Mouse (Mus musculus) kidney, postnatal 25 days (tissue): ENCODE results near the gene Col6a1.
A peak's percentile ranks its signal among the peaks of the same experiment; 100 is the strongest.
"Not testable (repeated sequence)": the region's sequence is repeated elsewhere in the genome, so short reads cannot be mapped to it uniquely, and the experiment has no call there.

ENCODE experiments used
- DNase-seq, 2 experiments: peaks; one replicate each; pipeline ENCODE4 v3.0.0; 2021; ENCODE audit warnings: mixed read lengths in 2 of 2

Col6a1 gene

DNA sequence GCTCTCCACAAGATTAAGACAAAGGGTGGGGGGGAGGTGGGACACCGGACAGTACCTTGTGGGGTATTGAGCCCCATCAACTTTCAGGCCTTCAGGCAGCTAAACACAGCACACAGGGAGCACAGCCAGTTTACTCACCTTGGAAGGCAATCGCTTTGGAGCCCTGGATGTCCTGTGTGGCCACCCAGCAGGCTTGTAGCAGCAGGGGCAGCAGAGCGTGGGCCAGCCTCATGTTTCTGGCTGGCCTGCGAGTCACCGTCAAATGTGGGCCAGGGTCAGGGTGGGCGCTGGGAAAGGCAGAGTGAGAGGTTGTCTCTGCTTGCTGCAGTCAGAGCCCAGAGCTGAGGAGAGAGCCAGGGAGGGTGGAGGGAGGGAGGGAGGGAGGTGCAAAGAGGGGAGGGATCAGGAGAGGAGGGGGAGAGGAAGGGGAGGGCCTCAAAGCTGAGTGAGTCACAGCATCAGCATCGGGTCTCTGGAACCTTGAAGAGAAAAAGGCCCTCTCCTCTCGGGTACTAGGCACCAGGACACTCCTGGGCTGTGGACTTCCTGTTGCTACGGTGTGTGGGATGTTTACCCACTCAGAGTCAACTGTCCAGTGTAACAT, at the start of gene Col6a1:
Gene Col6a1 (minus strand): TSS at position 487 of the 604 bp plus-strand sequence.
- DNase-seq: peak; percentile 25 to 30

DNA sequence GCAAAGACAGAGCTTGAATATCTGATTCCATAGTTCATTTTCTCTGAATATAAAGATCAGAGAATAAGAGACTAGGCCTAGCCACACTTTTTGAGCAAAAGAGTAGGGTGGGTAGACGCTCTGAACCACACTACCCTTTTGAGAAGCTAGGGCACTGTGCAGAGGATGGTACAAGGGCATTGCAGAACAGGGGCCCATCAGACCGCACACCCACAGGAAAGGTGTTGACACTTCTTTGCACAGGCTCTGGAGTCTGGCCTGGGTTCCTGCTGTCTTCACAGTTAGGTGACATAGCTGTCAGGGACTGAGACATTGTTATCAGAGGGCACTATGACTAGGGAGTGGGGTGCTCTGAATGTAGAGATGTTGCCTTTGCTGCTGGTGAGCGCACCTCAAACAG, 45.7 kb upstream of the Col6a1 start:
- no peak for DNase-seq

DNA sequence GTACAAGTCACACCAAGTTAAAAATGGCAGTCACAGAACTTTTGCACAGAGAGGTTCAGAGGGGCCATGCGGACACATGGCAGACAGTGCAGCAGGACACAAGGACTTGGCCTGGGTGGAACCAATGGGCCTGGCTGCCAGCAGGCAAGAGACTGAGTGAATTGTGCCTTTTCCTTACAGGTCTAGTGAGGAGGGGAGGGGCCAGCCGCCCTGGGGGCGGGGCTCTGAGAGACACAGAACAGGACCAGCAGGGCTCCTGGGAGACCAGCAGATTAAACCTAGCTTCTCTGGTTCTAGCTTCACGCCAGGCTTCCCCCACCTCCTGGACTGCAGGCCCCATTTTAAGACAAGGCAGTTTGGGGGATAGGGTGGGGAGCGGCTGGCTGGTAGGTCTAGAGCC, 45.1 kb upstream of the Col6a1 start:
- DNase-seq: no peak

DNA sequence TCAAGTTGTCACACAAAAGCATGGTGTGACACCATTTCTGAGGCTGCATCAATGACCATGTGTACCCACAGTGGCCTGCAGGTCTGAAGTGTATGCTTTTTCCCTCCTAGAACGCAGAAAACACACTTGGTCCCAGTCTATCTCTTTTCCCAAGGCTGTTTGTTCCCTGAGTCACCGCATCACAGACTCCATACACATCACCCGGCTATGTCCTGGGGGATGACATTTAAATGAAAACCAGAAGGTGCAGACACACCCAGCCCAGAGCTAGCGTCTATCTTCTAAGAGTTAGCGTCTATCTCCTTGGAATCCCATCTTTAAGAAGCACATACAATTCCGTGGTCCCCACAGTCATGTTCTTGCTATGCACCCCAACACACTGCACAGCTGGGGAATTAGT, 43.6 kb upstream of the Col6a1 start:
- no peak for DNase-seq

DNA sequence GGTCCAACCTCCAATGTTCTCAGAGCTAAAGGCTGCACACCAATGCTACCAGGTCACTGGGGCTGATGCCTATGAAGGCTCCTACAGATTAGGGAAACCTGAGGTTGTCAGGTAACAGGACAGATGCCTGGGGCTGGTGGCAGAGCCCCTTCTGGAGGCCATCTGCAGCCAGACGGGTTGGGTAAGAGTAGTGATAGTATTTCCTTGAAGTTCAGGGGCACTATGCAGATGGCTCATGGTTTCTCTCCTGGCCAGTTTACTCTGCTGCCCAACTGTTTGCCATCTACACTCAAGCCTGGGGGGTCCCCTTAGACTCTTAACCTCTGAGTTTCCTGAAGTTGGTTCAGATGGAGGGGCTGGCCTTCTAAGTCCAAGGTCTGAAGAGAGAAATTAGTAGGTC, 40.2 kb upstream of the Col6a1 start:
- no peak for DNase-seq

DNA sequence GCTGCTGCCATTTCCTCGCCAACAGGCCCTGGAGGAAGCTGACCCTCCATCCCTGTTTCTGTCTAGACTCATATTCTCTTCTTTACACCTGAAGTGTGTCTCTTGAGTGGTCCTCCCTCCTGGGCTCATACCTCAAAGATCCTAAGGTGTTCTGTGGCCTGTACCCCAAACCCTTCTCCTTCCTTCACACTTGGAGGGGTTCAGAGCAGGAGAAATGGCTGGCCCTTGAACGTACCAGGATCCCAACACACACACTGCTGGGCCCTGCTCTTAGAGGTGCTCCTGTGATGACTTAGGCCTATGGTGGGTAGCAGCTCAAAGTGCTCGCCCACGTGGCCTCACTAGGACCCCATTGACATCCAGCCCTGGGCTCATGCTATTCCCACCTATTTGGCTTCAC, 39.0 kb upstream of the Col6a1 start:
- no peak for DNase-seq

DNA sequence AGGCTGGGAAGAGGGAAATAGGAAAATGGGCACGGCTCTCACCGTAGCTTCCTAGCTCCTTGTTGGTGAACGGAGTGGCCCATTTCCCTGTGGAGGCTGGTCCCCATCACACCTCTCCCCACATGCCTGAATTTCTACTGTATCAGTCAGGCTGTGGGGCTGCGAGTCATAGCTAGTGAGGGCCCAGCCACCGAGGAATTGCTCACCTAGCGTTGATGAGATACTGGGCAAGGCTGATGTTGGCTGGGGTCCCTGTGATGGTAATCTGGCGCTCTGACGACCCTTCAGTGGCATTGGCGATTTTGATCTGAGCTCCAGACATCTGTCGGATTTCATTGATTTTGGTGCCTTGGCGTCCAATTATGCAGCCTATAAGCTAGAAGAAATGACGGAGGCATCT, 37.0 kb upstream of the Col6a1 start:
- no peak for DNase-seq

DNA sequence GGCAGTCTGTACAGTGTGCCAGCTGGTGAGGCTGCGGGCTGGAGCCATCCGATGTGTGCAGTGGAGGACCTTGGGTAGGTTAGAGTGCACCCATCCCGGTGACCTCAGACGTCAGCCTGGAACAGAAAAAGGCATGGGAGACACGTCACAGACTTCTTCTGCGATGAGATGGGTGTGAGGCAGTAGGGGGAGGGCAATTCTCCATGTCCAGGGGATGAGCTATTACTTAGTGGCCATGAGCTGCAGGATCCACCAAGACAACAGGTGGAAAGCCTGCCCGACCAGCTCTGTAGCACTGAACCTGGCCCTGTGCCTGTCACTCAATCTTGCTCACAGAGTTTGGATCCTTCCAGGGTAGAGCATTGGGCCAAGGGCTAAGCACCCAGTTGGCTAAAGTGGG, 36.4 kb upstream of the Col6a1 start:
- no peak for DNase-seq

DNA sequence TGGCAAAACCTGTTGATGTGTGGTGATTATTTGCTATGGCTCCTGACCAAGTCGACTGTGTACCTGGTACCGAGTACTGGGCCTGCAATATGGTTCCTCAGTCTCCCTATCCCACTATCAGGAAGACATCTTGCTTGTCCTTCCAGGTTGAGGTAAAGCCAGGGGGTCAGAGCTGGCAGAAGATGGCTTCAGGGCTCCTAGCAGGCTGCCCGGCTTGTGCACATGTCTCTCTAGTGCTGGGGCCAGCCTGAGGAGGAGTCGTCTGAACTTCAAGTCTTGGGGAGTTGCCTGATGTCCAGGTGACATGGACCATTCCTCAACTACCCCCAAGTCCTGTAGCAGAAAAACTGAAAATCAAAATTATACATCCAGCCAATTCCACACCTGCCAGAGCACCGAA, 33.9 kb upstream of the Col6a1 start:
- DNase-seq: no peak

DNA sequence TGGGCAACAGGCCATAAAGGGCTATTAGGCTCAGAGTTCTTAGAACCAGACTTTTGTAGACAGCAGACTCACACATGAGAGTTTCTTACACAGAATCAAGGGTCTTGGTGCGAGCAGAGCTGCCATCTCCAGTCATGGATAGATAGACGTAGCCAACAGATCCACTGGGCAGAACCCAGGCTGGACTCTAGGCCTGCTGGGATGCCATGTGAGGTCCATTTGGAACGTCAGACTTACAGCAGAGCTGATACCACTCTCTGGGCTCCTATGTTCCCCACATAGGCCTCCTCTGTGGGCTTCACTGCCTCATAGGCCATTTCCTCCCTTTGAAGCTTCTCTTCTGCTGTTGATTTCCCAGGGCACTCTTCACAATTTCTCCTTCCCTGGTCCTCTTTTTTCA, 27.7 kb upstream of the Col6a1 start:
- DNase-seq: no peak

DNA sequence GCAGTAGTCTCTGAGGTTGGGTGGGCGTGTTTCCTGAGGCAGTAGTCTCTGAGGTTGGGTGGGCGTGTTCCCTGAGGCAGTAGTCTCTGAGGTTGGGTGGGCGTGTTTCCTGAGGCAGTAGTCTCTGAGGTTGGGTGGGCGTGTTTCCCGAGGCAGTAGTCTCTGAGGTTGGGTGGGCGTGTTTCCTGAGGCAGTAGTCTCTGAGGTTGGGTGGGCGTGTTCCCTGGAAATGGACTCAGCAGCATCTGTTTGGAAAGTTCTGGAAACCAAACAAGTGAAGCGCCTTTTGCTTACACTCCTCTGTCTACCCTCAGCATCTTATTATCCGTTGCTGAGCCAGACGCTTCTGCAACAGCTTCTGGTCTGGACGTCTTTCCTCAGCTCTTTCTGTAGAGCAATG, 18.3 kb upstream of the Col6a1 start:
- DNase-seq: not testable (repeated sequence)

DNA sequence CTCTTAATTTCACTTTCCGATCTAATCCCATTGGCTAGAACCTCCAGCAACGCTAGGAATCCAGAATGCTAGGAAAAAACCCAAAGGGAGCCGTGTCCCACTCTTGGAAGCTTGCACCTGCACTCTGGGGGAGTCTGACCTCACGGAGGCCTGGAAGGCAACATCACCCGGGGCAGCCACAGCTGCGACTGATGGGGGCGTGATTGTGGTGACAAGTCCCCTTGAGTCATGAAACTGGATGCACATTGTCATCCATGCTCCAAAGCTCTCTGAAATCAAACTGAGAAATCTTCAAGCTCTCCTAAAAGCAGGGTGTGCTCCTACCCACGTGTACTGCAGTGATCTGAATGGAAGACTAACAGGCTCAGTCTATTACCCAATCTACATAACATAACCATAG, 10.8 kb upstream of the Col6a1 start:
- peak in 1 of 2 experiments; percentile 25 for DNase-seq

DNA sequence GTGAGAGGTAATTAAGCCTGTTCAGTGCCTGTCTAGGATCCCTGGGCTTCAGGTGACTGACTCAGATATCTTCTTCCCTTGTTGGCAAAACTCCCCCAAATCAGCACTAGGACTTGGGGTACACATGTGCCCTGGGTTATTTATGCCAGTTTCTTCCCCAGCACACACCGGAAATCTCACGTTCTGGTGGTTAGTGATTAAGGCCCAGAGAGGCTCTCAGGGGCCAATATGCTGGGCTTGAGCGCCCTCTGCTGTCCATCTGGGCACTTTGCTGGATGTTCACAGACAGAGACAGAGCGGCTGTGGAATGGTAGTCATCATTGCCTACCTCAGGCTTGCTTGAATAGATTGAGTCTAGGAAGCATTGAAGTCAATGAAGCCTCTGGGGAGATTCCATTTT, 9.0 kb upstream of the Col6a1 start:
- peak; percentile 67 to 85 for DNase-seq

DNA sequence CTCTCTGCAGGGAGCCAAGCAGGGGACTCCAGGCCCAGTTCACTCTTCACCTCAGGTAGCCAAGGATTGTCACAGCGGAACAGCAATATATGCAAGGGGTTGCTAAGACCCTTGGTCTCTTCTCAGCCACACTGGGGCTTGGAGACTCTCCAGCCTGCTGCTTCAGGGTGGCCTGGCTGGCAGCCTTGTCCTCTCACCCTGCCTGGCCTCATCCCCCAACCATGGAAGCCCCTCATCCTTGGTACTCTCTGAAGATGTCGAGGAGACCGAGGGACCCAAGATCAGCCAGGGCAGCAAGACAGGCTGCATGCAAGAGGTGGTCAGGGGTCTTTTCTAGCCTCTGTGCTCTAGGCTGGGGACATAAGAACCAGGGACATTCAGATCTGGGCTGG, 7.7 kb upstream of the Col6a1 start:
- no peak for DNase-seq

DNA sequence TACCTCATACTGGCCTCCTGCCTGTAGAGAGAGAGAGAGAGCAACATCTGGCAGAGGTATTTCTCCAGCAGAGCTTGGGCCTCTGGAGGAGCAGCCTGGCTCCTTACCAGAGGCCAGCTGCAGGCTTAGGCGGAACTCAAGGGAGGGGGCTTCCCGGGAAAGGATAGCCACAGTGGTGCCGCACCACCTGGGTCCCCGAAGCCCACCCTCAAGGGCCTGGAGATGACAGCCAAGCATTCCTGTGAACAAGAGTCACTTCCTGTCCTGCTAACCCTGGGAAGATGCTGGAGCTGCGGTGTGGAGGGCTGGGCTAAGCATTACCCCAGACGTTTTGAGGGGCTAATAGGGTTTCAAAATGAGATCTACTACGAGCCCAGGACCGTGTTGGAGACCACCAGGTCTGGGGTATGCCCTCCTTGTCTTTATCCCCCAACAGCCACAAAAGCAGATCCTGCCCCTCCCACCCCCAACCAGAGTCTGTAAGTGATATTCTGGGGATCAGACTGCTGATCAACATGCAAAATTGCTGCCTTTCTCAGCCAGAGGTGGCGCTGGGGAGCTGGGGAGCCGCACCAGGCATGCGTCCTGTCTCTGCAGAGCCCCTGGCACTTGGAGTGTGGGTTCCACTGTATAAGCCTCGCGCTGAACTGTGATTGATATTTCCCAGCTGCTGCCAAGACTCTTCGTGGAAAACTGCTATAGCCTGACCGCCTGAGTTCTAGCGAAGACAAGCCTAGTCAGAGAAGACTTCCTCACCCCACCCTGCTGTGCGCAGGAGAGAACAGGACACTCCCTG, 7.1 kb upstream of the Col6a1 start:
- DNase-seq: peak; percentile 66 to 69

DNA sequence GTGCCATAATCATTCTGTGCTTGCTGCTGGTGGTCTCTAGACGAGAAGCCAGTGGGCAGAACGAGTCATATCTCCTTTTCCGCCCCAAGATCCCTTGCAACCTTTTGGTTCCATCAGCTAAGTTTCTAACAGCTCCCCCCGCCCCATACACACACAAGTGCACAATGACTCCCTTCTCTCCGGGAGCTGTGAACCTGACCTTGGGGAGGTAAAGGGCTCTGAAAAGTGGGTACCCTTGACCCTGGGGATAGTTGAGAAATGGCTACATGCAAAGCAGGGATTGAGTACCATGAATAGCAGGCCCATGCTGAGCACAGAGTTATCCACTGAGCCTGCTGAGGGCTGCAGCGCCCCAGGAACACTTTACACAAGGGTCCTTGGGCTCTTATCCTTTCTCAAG, 6.4 kb upstream of the Col6a1 start:
- DNase-seq: no peak

DNA sequence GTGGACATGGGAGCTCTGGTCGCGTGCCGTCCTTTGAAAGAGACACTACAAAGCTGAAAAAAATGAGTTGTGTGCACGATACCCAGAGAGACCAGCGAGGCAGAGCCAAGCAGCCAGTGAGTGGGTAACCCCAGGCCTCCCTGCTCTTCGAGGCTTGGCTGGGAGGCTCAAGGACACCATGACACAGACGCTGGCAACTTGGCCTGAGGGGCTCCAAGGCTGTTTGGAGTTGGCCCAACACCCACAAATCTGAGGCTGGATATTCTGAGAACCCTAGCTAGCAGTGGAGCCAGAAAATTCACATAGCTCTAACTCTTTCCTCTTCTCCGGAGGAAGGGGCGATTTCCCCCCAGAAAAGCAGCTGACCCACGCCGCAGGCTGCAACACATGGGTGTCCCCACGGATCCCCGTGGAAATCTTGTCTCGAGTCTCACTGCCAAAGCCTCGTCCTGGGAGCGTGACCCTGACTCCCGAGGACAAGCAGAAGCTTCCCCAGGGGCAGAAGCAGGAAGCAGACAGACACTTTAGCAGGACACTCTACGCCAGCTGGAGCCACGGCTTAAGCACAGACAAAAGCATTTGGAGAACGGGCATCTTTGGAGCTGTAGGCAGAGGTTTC, 5.8 kb upstream of the Col6a1 start:
- DNase-seq: peak; percentile 31 to 48

DNA sequence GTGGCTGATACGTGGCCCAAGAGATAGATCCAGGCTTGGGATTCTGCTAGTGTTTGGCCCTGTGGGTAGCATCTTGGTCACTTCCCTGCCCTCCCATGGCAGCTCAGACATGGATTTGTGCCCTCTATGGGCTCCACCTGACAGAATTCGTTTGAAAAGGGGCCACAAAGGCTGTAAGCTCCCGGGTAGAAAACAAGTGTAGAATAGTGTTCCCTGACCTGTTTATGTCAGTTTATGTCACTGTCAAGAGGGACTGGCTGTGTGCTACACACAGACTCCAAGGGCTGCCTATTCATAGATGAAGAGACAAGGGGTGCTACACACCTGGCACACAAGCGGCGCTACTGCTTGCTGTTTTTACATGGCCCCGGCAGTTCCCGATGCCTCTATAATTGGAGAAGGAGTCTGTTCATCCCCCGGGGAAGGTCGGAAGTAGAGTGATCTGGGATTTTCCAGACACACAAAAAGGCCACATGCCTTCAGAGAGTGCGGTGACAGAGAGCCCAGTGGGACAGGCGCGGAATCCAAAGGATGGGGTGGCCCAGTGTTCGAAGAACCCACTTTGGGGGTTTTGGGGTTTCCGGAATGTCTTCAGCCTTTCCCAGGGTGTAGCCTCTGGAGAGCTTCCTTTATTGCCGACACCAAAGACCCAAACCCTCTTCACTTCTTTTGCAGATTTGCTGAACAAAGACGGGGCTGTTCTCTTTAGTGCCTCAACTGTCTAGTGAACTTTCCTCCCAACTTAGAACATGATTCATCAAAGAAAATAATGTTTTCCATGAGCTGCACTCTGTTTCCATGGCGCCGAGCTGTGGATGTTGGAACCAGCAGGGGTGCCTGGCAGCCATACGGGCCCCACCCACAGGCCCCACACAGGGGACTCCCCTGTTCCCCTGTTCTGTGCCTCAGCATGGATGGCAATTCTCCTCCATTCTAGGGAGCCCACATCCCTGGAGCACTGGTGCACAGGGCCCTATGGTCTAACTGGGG, 4.0 kb upstream of the Col6a1 start:
- DNase-seq: peak in 1 of 2 experiments; percentile 28

DNA sequence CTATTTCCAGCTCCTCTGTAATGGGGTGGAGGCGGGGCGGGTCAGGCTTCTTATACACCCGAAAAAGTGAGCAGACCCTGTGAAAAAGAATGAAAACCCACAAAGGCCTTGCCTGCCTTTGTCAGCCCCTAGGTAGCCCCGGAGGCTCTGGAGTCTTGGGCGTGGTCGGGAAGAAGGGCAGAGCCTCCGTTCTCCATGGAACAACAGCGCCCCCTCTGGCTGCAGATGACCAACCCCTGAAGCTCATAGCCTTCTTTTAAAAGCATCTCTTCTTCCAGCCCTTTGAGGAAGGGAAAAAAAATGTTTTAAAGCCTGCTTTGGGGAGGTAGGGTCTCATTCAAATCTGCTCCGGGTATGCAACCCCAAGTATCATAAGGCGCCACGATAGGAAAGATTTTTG, 2.4 kb upstream of the Col6a1 start:
- DNase-seq: peak; percentile 67 to 77

DNA sequence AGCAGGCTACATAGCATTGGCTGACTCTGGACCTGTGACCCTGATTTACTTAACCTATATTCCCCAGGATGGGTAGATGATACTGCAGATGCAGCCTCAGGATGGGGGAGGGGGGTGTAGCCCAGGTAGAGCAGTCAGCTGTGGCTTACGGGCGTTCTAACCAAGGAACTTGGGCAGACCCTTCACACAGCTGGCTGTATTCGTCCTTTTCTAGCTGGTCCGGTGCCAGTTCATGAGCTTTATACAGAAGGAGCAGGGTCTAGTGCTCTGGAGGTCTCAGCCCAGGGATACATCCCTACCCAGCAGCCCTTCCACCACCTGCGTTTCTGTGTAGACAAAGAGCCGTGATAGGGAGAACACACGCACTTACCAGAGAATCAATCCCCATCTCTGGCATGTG, 1.3 kb upstream of the Col6a1 start:
- peak in 1 of 2 experiments; percentile 35 for DNase-seq

DNA sequence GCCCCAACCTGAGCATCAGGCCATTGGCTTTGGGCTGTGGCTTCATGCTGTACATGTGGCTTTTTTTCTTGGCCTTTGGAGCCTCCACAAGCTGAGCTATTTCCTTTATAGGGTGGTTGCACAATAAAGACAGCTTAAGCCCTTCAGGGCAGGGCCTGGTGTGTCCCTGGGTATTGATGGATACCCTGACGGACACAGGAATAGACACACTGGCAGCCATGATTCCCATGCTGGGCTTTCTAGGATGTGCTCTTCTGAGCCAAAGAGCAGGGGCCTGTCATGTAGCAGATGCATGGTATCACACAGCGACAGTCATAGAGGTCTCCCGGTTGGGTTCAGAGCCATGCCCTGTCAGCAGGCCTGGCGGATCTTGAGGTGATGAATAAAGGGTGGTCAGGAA, 898 bp upstream of the Col6a1 start:
- no peak for DNase-seq

DNA sequence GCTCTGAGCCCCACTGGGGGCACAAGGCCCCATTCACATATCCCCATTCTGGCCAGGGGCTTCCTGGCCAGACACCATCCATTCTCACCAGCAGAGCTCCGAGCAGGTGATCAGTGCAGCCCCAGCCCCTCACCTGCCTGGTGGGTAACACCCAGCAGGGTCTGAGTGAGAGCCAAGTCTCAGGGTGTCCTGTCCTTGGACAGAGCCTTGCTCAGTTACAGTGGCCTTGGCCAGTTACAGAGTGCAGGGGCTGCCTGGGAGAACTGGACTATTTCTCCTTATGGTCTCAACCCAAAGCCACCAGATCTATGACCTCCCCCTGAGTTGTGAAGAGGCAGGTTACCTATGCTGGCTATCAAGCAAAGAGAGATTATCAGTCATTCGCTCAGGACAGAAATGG, 871 bp downstream of the Col6a1 start:
- DNase-seq: peak in 1 of 2 experiments; percentile 26

DNA sequence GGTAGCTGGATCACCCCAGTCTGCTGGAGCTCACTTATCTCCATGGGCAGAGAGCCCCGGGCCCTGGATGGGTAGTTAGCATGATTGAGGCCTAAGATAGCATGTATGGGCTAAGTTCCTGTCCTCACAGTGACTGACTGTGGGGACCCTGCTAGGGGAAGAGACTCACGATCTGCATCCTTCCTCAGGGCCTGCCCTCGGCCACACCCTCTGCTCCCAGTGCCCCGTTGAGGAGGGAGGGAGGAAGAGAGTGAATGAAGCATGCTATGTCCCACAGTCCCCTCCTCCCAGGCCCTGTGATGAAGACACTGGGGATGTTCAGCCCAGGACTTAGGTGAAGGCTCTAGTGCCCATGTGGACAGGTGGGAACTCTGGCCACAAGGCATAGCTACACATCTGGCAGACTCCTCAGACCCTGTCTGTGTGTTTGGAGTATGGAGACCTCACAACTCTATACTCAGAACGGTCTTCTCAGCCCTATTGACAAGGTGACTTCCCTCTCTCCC, 1.7 kb downstream of the Col6a1 start:
- peak in 1 of 2 experiments; percentile 27 for DNase-seq
